Mouse (Mus musculus) thymus, postnatal 10 days (tissue): ENCODE data around the gene Wdr38.
A peak's percentile ranks its signal among the peaks of the same experiment; 100 is the strongest.
"Not testable (repeated sequence)": the region's sequence is repeated elsewhere in the genome, so short reads cannot be mapped to it uniquely, and the experiment has no call there.

ENCODE experiments used
- DNase-seq, 2 experiments: peaks; one replicate each; pipeline ENCODE4 v3.0.0; 2021; ENCODE audit warnings: low spot score in 2 of 2

Wdr38 gene

GRCm38 (mm10) chr2:38992452-38992851, 4.8 kb upstream of the Wdr38 start:
- no peak for DNase-seq

- no peak for DNase-seq
Observed at GRCm38 (mm10) chr2:38999381-38999780, 2.1 kb downstream of the Wdr38 start.

DNA sequence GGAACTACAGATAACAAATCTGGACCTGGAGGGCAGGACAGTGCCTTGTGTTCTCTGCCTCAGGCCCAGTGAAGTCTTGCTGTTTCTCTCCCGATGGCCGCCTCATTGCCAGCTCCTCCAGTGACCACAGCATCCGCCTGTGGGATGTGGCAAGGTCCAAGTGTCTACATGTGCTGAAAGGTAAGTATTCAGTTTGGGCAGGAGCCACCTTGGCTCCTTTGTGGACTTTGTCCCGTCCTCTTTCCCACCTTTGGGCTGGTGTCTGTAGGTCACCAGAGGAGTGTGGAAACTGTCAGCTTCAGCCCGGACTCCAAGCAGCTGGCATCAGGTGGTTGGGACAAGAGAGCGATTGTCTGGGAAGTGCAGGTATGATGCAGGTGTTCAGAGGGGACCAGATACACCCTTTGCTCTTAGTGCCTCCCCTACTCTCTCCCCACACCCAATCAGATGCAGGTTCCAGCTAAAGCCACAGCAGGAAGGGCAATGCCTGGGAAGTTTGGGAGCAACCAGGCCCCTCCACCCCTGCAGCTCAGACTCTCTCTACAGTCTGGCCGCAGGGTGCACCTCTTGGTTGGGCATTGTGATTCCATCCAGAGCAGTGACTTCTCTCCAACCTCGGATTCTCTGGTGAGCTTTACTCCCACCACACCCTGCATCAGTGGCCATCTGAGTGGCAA, 2.8 kb downstream of the Wdr38 start:
- DNase-seq: no peak

- no peak for DNase-seq
Observed at GRCm38 (mm10) chr2:39000587-39000919, 3.3 kb downstream of the Wdr38 start.

DNA sequence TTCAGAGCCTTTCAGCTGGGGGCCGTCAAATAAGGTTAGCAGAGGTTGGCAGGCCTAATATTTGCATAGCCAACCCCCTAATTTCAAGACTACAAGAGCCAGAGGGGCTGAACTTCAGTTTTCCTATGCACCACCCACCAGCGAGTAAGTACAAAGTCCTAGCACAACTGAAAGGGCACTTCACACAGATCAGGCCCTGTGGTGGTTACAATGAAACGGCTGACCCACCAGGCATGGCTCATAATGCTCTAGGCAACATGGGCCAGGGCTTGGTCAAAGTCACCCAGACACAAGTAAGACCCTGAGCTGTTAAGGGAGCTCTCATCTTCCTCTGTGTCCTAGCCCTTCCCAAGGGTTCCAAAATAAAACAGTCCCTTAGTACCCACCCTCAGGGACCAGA, 4.6 kb downstream of the Wdr38 start:
- no peak for DNase-seq

GRCm38 (mm10) chr2:39003106-39003505, 5.8 kb downstream of the Wdr38 start:
- DNase-seq: no peak

- no peak for DNase-seq
Observed at GRCm38 (mm10) chr2:39003512-39003911, 6.2 kb downstream of the Wdr38 start.

DNA sequence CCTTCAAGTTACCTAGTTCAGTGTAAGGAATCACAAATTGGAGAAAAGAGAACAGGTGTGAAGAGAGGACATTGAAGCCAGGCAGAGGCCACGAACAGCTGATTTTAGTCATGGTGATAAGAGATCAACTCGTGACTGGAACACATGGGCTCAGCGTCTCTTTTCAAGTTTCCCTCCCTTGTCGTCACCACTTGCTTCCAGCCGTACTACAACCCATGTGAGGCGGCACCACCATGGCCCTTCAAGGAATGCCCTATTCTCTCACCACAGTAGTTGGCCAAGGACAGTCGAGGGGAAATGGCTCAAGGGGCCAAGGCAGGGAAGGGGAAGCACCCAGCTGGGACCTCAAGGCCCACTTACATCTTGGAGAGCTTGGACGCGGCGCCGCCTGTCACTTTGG, 7.1 kb downstream of the Wdr38 start:
- DNase-seq: peak; percentile 14 to 26

GRCm38 (mm10) chr2:39004880-39005435, 7.7 kb downstream of the Wdr38 start, which contains the start of gene Arpc5l:
Arpc5l (plus strand) TSS chr2:39005348.
- peak; percentile 87 to 90 for DNase-seq

DNA sequence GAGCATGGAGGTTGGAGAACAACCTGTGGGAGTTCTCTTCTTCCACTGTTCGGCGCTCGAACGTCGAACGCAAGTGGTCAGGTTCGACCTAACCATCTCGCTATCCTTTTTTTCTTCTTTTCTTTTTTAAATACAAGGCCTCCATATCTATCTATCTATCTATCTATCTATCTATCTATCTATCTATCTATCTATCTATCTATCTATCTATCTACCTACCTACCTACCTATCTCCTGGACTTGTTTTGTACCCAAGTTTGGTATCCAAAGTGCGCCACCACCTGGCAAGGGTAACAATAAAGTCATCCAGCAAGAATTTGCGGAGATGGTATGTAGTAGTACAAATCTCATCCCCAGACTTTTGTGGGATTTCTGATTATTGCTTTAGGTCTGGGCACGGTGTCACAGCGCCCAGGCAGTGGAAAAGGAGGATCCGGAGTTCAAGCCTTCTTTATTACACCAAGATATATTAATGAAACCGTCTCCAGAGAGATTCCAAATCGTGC, 8.4 kb downstream of the Wdr38 start, which contains the start of gene Rpl35:
TSS of gene Rpl35 (minus strand) at position 51 of the 506 bp plus-strand sequence.
- peak; percentile 57 to 60 for DNase-seq

DNA sequence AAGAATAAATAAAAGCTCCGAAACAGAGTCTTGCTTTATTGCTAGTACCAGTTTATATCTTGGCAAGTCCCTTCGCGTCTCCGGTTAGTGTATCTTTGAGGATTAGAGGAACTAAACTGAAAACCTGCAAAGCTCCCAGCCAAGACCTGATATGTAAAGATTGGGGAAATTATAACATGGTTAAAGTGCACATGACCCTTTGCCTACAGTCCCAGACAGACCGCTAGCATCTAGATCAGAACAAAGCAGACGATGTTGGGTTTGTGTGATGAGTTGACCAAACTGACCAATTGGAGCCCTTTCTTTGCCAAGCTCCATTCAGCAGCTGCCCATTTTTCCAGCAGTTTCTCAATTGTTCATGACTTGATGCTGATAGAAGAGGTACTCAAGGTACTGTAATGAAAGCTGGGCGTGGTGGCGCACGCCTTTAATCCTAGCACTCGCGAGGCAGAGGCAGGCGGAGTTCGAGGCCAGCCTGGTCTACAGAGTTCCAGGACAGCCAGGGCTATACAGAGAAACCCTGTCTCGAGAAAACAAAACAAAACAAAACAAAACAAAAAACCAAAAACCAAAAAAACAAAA, 9.0 kb downstream of the Wdr38 start:
- no peak for DNase-seq

GRCm38 (mm10) chr2:39007865-39008264, 10.6 kb downstream of the Wdr38 start:
- peak; percentile 90 to 94 for DNase-seq

GRCm38 (mm10) chr2:39008350-39008851, 11.1 kb downstream of the Wdr38 start:
- DNase-seq: peak in 1 of 2 experiments; percentile 22

- peak; percentile 66 to 73 for DNase-seq
Observed at GRCm38 (mm10) chr2:39008954-39009365, 11.7 kb downstream of the Wdr38 start.

GRCm38 (mm10) chr2:39010144-39010543, 12.9 kb downstream of the Wdr38 start:
- DNase-seq: not testable (repeated sequence)

GRCm38 (mm10) chr2:39011264-39011663, 14.0 kb downstream of the Wdr38 start:
- DNase-seq: no peak

GRCm38 (mm10) chr2:39011971-39012370, 14.7 kb downstream of the Wdr38 start:
- DNase-seq: no peak

- no peak for DNase-seq
Observed at GRCm38 (mm10) chr2:39012768-39013279, 15.5 kb downstream of the Wdr38 start.

DNA sequence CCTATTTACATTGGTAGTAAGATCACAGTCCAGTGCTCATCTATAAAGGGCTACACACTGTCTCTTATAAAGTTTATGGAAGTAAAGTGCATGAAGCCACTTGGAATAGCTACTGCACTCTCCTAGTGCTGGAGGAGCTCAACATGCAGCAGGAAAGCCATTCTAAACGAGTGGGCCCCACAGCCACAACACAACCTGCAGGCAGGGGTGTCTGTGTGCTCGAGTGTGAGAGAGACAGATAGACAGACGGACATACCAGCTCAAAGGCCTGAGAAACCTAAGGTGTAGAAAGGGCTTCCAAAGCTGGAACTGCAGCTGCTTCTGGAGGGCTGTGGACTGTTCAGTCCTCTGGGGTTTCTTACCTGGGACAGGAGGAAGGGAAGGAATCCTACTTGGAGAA, 19.3 kb downstream of the Wdr38 start:
- DNase-seq: no peak

- DNase-seq: no peak
Observed at GRCm38 (mm10) chr2:39020004-39020403, 22.7 kb downstream of the Wdr38 start.

DNA sequence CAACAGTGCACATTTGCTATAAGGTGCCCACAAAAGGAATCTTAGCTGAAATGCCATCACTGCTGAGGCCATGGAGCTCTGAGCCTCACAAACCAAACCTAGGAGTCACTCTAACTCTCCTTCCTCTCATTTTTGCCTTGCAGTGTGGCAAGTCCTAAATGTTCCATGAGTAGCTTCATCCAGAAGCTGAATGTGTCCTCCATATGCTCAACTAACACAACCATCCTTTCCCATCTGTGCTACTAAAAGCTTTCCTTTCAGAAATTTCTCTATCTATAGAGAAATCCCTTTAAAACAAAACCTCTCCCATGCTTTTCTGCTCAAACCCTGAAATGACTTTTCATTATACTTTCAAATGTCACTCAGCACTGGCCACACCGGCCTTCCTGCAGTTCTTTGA, 34.3 kb downstream of the Wdr38 start:
- DNase-seq: no peak

GRCm38 (mm10) chr2:39040215-39040614, 42.9 kb downstream of the Wdr38 start:
- DNase-seq: no peak

- no peak for DNase-seq
Observed at GRCm38 (mm10) chr2:39048515-39048914, 51.2 kb downstream of the Wdr38 start.
